Mouse (Mus musculus): ENCODE measurements at regions not wholly inside any gene's neighbourhood (a gene's known extent, or its start where the extent isn't known, plus 50 kb on each side); places are given as distances from the start of the nearest gene placed in this dataset.
A peak's percentile ranks its signal among the peaks of the same experiment; 100 is the strongest.

GRCm38 (mm10) chr4:84102736-84103135 lies 572.3 kb downstream of the Bnc2 start:
- DNase-seq, result no peak

GRCm38 (mm10) chr4:84108592-84108991 lies 566.5 kb downstream of the Bnc2 start:
- DNase-seq, result no peak

- no peak for DNase-seq
Measured at GRCm38 (mm10) chr4:84109771-84110503, 565.1 kb downstream of the Bnc2 start.

GRCm38 (mm10) chr4:84114162-84115040 lies 560.7 kb downstream of the Bnc2 start:
- DNase-seq, result no peak

GRCm38 (mm10) chr4:84118284-84118919 lies 556.7 kb downstream of the Bnc2 start:
- no peak for DNase-seq

- no peak for DNase-seq
Measured at GRCm38 (mm10) chr4:84119616-84120015, 555.5 kb downstream of the Bnc2 start.

- no peak for DNase-seq
Measured at GRCm38 (mm10) chr4:84120330-84120729, 554.7 kb downstream of the Bnc2 start.

- no peak for DNase-seq
Measured at GRCm38 (mm10) chr4:84121442-84121841, 553.6 kb downstream of the Bnc2 start.

- no peak for DNase-seq
Measured at GRCm38 (mm10) chr4:84126400-84126799, 548.7 kb downstream of the Bnc2 start.

- no peak for DNase-seq
Measured at GRCm38 (mm10) chr4:84127380-84127779, 547.7 kb downstream of the Bnc2 start.

GRCm38 (mm10) chr4:84130840-84131547 lies 544.1 kb downstream of the Bnc2 start:
- DNase-seq, result no peak

- DNase-seq, result no peak
Measured at GRCm38 (mm10) chr4:84135740-84136139, 539.3 kb downstream of the Bnc2 start.

GRCm38 (mm10) chr4:84137171-84137919 lies 537.7 kb downstream of the Bnc2 start:
- DNase-seq, result no peak

GRCm38 (mm10) chr4:84149149-84150050 lies 525.7 kb downstream of the Bnc2 start:
- peak; percentile 8 for DNase-seq

- DNase-seq, result no peak
Measured at GRCm38 (mm10) chr4:84150698-84151097, 524.4 kb downstream of the Bnc2 start.

- no peak for DNase-seq
Measured at GRCm38 (mm10) chr4:84151247-84151646, 523.8 kb downstream of the Bnc2 start.

- DNase-seq, result no peak
Measured at GRCm38 (mm10) chr4:84151971-84152450, 523.1 kb downstream of the Bnc2 start.

- no peak for DNase-seq
Measured at GRCm38 (mm10) chr4:84153571-84153970, 521.5 kb downstream of the Bnc2 start.

- DNase-seq, result no peak
Measured at GRCm38 (mm10) chr4:84157911-84158647, 517.0 kb downstream of the Bnc2 start.

GRCm38 (mm10) chr4:84163362-84163761 lies 511.7 kb downstream of the Bnc2 start:
- DNase-seq, result no peak

Measured in heart, postnatal 4 days (tissue).